Mouse (Mus musculus) liver, postnatal 0 days (tissue): Measurements from ENCODE around the gene Grm4.

ENCODE experiments used
- CTCF ChIP-seq: sonication (generic); IDR thresholded peaks from 2 replicates; pipeline ENCODE4 v1.5.1; 2016; ENCODE audit warnings: antibody characterized with exemption, low read depth
- EP300 ChIP-seq: IDR thresholded peaks from 2 replicates; pipeline ENCODE4 v1.6.1; 2016; ENCODE audit warnings: antibody characterized with exemption, low read depth, mild to moderate bottlenecking

DNA sequence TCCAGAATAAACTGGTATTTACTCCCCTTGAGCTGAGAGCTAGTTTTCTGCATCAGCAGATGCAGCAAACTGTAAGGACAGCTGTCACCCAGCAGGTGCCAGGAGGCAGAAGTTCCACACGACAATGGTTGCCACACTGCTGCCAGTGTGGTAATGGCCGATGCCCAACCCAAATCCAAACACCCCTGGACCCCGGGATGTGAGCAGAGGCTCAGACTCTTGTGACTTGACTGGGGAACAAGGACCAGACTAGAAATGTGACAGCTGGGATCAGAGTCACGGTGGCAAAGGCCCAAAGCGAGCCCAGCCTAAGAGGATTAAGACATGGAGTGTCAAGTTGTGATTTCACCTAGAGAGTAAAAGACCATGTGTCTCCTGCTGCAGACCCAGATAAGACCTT is 112.7 kb downstream of the Grm4 start:
- TF ChIP-seq CTCF (no peak), EP300 (no peak)
